Mouse (Mus musculus) myocyte (in vitro differentiated cells): ENCODE data around the gene Gm13420.

ENCODE experiments used
- CEBPB ChIP-seq: IDR thresholded peaks from 2 replicates; pipeline ENCODE4 v1.6.1; 2011; ENCODE audit warnings: mild to moderate bottlenecking, moderate library complexity; ENCODE audit not compliant: poor library complexity, insufficient read depth, severe bottlenecking
- E2F4 ChIP-seq: IDR thresholded peaks from one replicate; pipeline ENCODE4 v1.6.1; 2011; ENCODE audit warnings: mild to moderate bottlenecking, control low read depth, moderate library complexity; ENCODE audit not compliant: insufficient read depth
- MAX ChIP-seq: IDR thresholded peaks from one replicate; pipeline ENCODE4 v1.6.1; 2011; ENCODE audit warnings: low read depth, mild to moderate bottlenecking, control low read depth
- MYOG ChIP-seq, 3 experiments: IDR thresholded peaks; one replicate each; pipeline ENCODE4 v1.6.1; 2011; ENCODE audit warnings: control low read depth in 2 of 3, low read depth in 2 of 3, mild to moderate bottlenecking in 2 of 3; ENCODE audit not compliant: insufficient read length in 2 of 3, control insufficient read depth in 1 of 3, insufficient read depth in 1 of 3
- POLR2A ChIP-seq: IDR thresholded peaks from one replicate; pipeline ENCODE4 v1.6.1; 2011; ENCODE audit warnings: low read depth, mild to moderate bottlenecking, control low read depth, moderate library complexity; ENCODE audit not compliant: insufficient read length
- POLR2AphosphoS2 ChIP-seq: IDR thresholded peaks from one replicate; pipeline ENCODE4 v1.6.1; 2011; ENCODE audit warnings: low read depth, control low read depth; ENCODE audit not compliant: insufficient read length
- REST ChIP-seq: IDR thresholded peaks from one replicate; pipeline ENCODE4 v1.6.1; 2011; ENCODE audit warnings: mild to moderate bottlenecking, control low read depth, moderate library complexity; ENCODE audit not compliant: insufficient read depth, insufficient read length
- SRF ChIP-seq: IDR thresholded peaks from one replicate; pipeline ENCODE4 v1.6.1; 2011; ENCODE audit warnings: low read depth; ENCODE audit not compliant: control insufficient read depth, insufficient read length
- TCF12 ChIP-seq: IDR thresholded peaks from one replicate; pipeline ENCODE4 v1.6.1; 2011; ENCODE audit warnings: mild to moderate bottlenecking, control low read depth; ENCODE audit not compliant: poor library complexity, insufficient read depth, severe bottlenecking
- TCF3 ChIP-seq: IDR thresholded peaks from one replicate; pipeline ENCODE4 v1.6.1; 2011; ENCODE audit warnings: low read depth, control low read depth; ENCODE audit not compliant: insufficient read length
- USF1 ChIP-seq: IDR thresholded peaks from one replicate; pipeline ENCODE4 v1.6.1; 2011; ENCODE audit warnings: low read depth, mild to moderate bottlenecking, control low read depth, moderate library complexity

DNA sequence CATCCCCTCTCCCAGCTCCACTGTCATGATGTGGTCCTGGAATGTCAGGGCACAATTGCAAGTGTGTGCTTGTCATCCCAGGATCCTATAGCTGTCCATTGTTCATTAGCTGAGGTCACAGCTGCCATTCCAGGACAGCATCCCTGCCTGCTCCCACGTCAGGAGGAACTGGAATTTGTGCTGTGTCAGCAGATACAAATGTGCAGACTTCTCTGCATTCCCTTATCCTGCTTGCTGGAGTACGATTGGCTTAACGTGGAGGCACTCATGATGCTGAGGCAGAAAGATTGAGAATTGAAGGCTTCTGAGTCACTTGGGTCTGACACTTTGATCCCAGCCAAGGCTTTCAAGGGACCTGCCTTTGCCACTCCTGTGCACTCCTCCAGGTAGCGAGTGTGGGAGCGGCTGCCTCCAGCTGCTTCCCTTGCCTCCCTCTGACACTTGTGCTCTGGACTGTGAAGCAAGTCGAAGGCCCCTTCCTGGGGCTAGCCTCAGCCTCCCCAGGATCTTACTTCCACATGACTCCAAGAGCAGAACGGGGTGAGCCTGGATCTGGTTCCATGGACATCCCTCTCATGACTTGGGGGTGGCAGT, 55.2 kb downstream of the Gm13420 start:
- TF ChIP-seq E2F4 (no peak), POLR2A (no peak), USF1 (no peak), TCF12 (no peak), CEBPB (no peak), MYOG (IDR thresholded peaks at IDR 0.05; ENCODE audit: control insufficient read depth in 1 of 3, insufficient read depth in 1 of 3, insufficient read length in 2 of 3, low read depth in 2 of 3) (no peak), MAX (no peak), TCF3 (no peak), POLR2AphosphoS2 (no peak), REST (no peak), SRF (no peak)
